Comparison of ENCODE assay signal across 11 mouse cellular contexts in genomic region chr13:108498773-108499313, GRCm38 (mm10). TPM values are rescaled to one million over a fixed set of nuclear protein-coding genes. Genes with fewer than 3 reads are reported as not detected.
DNase-seq lines count a peak whose midpoint lies in the region; ATAC-seq and TF ChIP-seq lines count a peak whose summit lies in the region.
"Had no signal": no experiment of that assay in that cellular context is flagged by ENCODE, and none has a peak within 500 bp of the region (broad histone marks: within the 10 kb centered on the region; RNA-seq: fewer than 3 reads in every experiment).

No protein-coding gene starts in this region.

- TF ChIP-seq CTCF in liver, postnatal 0 days (IDR thresholded peaks at IDR 0.05; ENCODE audit: low read depth): no peak
- TF ChIP-seq CTCF in intestine, postnatal 0 days (IDR thresholded peaks at IDR 0.05; ENCODE audit: low read depth): no peak

- TF ChIP-seq EP300 in liver, postnatal 0 days (IDR thresholded peaks at IDR 0.05; ENCODE audit: low read depth): no peak

- no peak for DNase-seq in heart, postnatal 4 days
- DNase-seq in liver, postnatal 0 days: no peak
- DNase-seq in liver: no peak
- DNase-seq in left cerebral cortex, postnatal 10 days (ENCODE audit: extremely low spot score in 1 of 2, low spot score in 2 of 2): no peak
- no peak for DNase-seq in thymus, postnatal 14 days
- DNase-seq: adrenal gland, postnatal 14 days; cerebellum, adult 11-12 months; layer of hippocampus, postnatal 36 days had no signal

- H3K27me3 ChIP-seq in heart, embryonic 14.5 days (ENCODE audit: control insufficient read depth, insufficient read depth, low read length): no peaks in the 10 kb centered on the region
- no peaks in the 10 kb centered on the region for H3K27me3 ChIP-seq in liver, postnatal 0 days (ENCODE audit: insufficient read depth, low read length)
- no peaks in the 10 kb centered on the region for H3K27me3 ChIP-seq in intestine, postnatal 0 days (replicated peaks; ENCODE audit: control insufficient read depth, insufficient read depth, low read length)
- no peaks in the 10 kb centered on the region for H3K27me3 ChIP-seq in neural tube, embryonic 15.5 days (replicated peaks)

- peaks cover 5 to 10% of the 10 kb centered on the region in 2 experiments; a peak in 2 of 4 replicates for H3K4me1 ChIP-seq in heart, embryonic 14.5 days (ENCODE audit: control insufficient read depth in 2 of 2, insufficient read depth in 2 of 2, low read length in 2 of 2)
- no peaks in the 10 kb centered on the region for H3K4me1 ChIP-seq in liver, postnatal 0 days (ENCODE audit: insufficient read depth)
- no peaks in the 10 kb centered on the region for H3K4me1 ChIP-seq in intestine, postnatal 0 days (replicated peaks; ENCODE audit: control insufficient read depth, insufficient read depth, low read length)
- H3K4me1 ChIP-seq in neural tube, embryonic 15.5 days: no peaks in the 10 kb centered on the region

- peak overlapping the region; percentile 16 for H3K4me2 ChIP-seq in heart, embryonic 14.5 days (ENCODE audit: low read length)
- H3K4me2 ChIP-seq in liver, postnatal 0 days (ENCODE audit: low read depth, low read length): peak overlapping the region; percentile 42
- peak overlapping the region; percentile 73 for H3K4me2 ChIP-seq in intestine, postnatal 0 days (replicated peaks; ENCODE audit: low read depth)
- peak overlapping the region; percentile 37 for H3K4me2 ChIP-seq in neural tube, embryonic 15.5 days

- no peak overlapping the region for H3K4me3 ChIP-seq in heart, embryonic 14.5 days (ENCODE audit: control insufficient read depth in 1 of 2, insufficient read depth in 1 of 2, low read depth in 1 of 2, low read length in 2 of 2)
- no peak overlapping the region for H3K4me3 ChIP-seq in liver, postnatal 0 days (ENCODE audit: low read depth, low read length)
- peak overlapping the region; percentile 36 for H3K4me3 ChIP-seq in intestine, postnatal 0 days (ENCODE audit: low read depth, low read length)
- peak overlapping the region; percentile 5; the same call in 1 of the 2 replicates for H3K4me3 ChIP-seq in neural tube, embryonic 15.5 days (replicated peaks)

- H3K27ac ChIP-seq in heart, embryonic 14.5 days (replicated peaks in 1 of 2; ENCODE audit: control insufficient read depth in 1 of 2, insufficient read depth in 1 of 2, low read depth in 2 of 2, low read length in 2 of 2): peak overlapping the region in 1 of 2 experiments; percentile 37; a peak in 1 of 4 replicates
- no peak overlapping the region for H3K27ac ChIP-seq in liver, postnatal 0 days (ENCODE audit: low read depth)
- H3K27ac ChIP-seq in intestine, postnatal 0 days (ENCODE audit: low read depth, low read length): peak overlapping the region; percentile 96
- peak overlapping the region; percentile 37; the same call in 1 of the 2 replicates for H3K27ac ChIP-seq in neural tube, embryonic 15.5 days (replicated peaks)

- H3K9me3 ChIP-seq in heart, embryonic 14.5 days (ENCODE audit: control insufficient read depth, low read length): no peaks in the 10 kb centered on the region
- H3K9me3 ChIP-seq in liver, postnatal 0 days (ENCODE audit: low read length): no peaks in the 10 kb centered on the region
- no peaks in the 10 kb centered on the region for H3K9me3 ChIP-seq in intestine, postnatal 0 days (ENCODE audit: control insufficient read depth)
- no peaks in the 10 kb centered on the region for H3K9me3 ChIP-seq in neural tube, embryonic 15.5 days (replicated peaks)

- ATAC-seq in heart, embryonic 14.5 days (ENCODE audit: insufficient number of reproducible peaks, insufficient read depth, low FRiP score, low read depth): no peak
- no peak for ATAC-seq in liver, postnatal 0 days
- peak; percentile 77 for ATAC-seq in intestine, postnatal 0 days
- ATAC-seq in neural tube, embryonic 15.5 days (ENCODE audit: low FRiP score): no peak; the same call in 1 of the 2 replicates

- H3K36me3 ChIP-seq in heart, embryonic 14.5 days (ENCODE audit: control insufficient read depth, insufficient read depth, low read length): no peaks in the 10 kb centered on the region
- H3K36me3 ChIP-seq in liver, postnatal 0 days (replicated peaks; ENCODE audit: insufficient read depth, low read length): no peaks in the 10 kb centered on the region
- no peaks in the 10 kb centered on the region for H3K36me3 ChIP-seq in intestine, postnatal 0 days (ENCODE audit: control insufficient read depth, insufficient read depth)
- H3K36me3 ChIP-seq in neural tube, embryonic 15.5 days: no peaks in the 10 kb centered on the region

- H3K9ac ChIP-seq in heart, embryonic 14.5 days (ENCODE audit: low read length): no peak overlapping the region
- H3K9ac ChIP-seq in liver, postnatal 0 days (replicated peaks): no peak overlapping the region
- H3K9ac ChIP-seq in intestine, postnatal 0 days (ENCODE audit: low read depth, low read length): peak overlapping the region; percentile 63; the same call in 1 of the 2 replicates
- no peak overlapping the region for H3K9ac ChIP-seq in neural tube, embryonic 15.5 days (replicated peaks)

- WGBS in heart, embryonic 14.5 days: 58% methylated on average over 9 of the region's 9 CpGs
- WGBS in liver, postnatal 0 days (ENCODE audit: insufficient replicate concordance): 42% methylated on average over 9 of the region's 9 CpGs
- 19% methylated on average over 9 of the region's 9 CpGs for WGBS in intestine, postnatal 0 days
- 25% methylated on average over 9 of the region's 9 CpGs for WGBS in neural tube, embryonic 15.5 days

- intact Hi-C loops in left cerebral cortex, postnatal 10 days (cut with DNase I): no loop called here

RNA-seq across cellular contexts. Expression of gene Pde4d, which starts 49.1 kb away (rescaled TPM):
- polyA plus RNA-seq in heart, embryonic 14.5 days (2014; fragmentation: Nextera tagmentation; extraction: Ambion mirVana): 29.2 and 29.9 TPM in 2 replicates
- total RNA-seq in heart, postnatal 4 days (2021): 10 to 100 TPM; 57.1 to 61.1 TPM
- 5.4 and 6.1 TPM in 2 replicates for polyA plus RNA-seq in liver, postnatal 0 days (2015; fragmentation: Nextera tagmentation; extraction: Ambion mirVana)
- polyA plus RNA-seq in intestine, postnatal 0 days (2015; fragmentation: Nextera tagmentation; extraction: Ambion mirVana): 17.8 and 22.0 TPM in 2 replicates
- polyA plus RNA-seq in neural tube, embryonic 15.5 days (2015; fragmentation: Nextera tagmentation; extraction: Ambion mirVana): 20.7 and 22.8 TPM in 2 replicates
- total RNA-seq in left cerebral cortex, postnatal 10 days (2021): 100 to 1,000 TPM; 108 to 120 TPM

Comparison
In these comparisons a context has a peak if more than half of its experiments do, and no peak if none do; other contexts are left out.
1. H3K4me2 ChIP-seq: peak in every context shown above with its lines; median percentile 73 in intestine, postnatal 0 days; 42 in liver, postnatal 0 days; 37 in neural tube, embryonic 15.5 days; 16 in heart, embryonic 14.5 days.
2. H3K4me3 ChIP-seq: peak in intestine, postnatal 0 days (single experiment) and neural tube, embryonic 15.5 days (single experiment); none in heart, embryonic 14.5 days (0 of 2) and liver, postnatal 0 days (single experiment).